29 mouse cellular contexts compared by ENCODE assay signal in genomic region chr6:39955211-39955610, GRCm38 (mm10).
DNase-seq lines count a peak whose midpoint lies in the region; ATAC-seq and TF ChIP-seq lines count a peak whose summit lies in the region.
"Had no signal": no experiment of that assay in that cellular context is flagged by ENCODE, and none has a peak within 500 bp of the region (broad histone marks: within the 10 kb centered on the region; RNA-seq: fewer than 3 reads in every experiment).

No protein-coding gene starts in this region.

- 70% methylated on average over 2 of the region's 2 CpGs for WGBS in lung, postnatal 0 days
- 73% methylated on average over 2 of the region's 2 CpGs for WGBS in lung, adult 2 months

- no peaks in the 10 kb centered on the region for H3K9me3 ChIP-seq in lung, postnatal 0 days (ENCODE audit: low read length)
- H3K9me3 ChIP-seq: embryonic facial prominence, embryonic 12.5 days; embryonic facial prominence, embryonic 15.5 days; G1E; heart, embryonic 10.5 days; heart, embryonic 13.5 days had no signal

- peak; percentile 25 to 80 for DNase-seq in adrenal gland, adult (ENCODE audit: inconsistent age in 2 of 2, low spot score in 1 of 2)
- DNase-seq in adrenal gland, adult 18-20 months (ENCODE audit: low spot score in 2 of 2): no peak
- DNase-seq in heart, adult 11 months: peak; percentile 22
- DNase-seq in heart, adult 18-20 months: no peak
- DNase-seq in lung, postnatal 0 days (ENCODE audit: low spot score): peak; percentile 11
- DNase-seq in lung, adult 2 months: no peak
- peak; percentile 24 for DNase-seq in adrenal gland, postnatal 14 days
- no peak for DNase-seq in right cerebral cortex, postnatal 4 days
- DNase-seq: B cell, adult 2 months; cerebellum, adult 18-20 months; cerebellum, adult 9-10 months; cerebellum, postnatal 14 days; forebrain, postnatal 0 days; gastrocnemius, adult 2 months; gastrocnemius, postnatal 14 days; heart, adult 2 months; heart, postnatal 14 days; heart, postnatal 4 days had no signal

- TF ChIP-seq CTCF in lung, postnatal 0 days (IDR thresholded peaks at IDR 0.05): no peak
- TF ChIP-seq CTCF in lung, adult 2 months (IDR thresholded peaks at IDR 0.05; ENCODE audit: insufficient read depth, low read length): no peak

- H3K9ac ChIP-seq in lung, postnatal 0 days (replicated peaks; ENCODE audit: low read depth): no peak overlapping the region
- H3K9ac ChIP-seq: embryonic facial prominence, embryonic 12.5 days; embryonic facial prominence, embryonic 15.5 days; forebrain, postnatal 0 days; heart, embryonic 13.5 days; hindbrain, embryonic 14.5 days had no signal

- no peak overlapping the region for H3K4me3 ChIP-seq in lung, postnatal 0 days (ENCODE audit: low read depth, low read length)
- no peak overlapping the region for H3K4me3 ChIP-seq in lung, adult 2 months (replicated peaks; ENCODE audit: extremely low read depth, low read depth, low read length)
- H3K4me3 ChIP-seq: embryonic facial prominence, embryonic 12.5 days; embryonic facial prominence, embryonic 15.5 days; gastrocnemius, adult 2 months; heart, adult 2 months; heart, embryonic 10.5 days; heart, embryonic 13.5 days had no signal

- no peaks in the 10 kb centered on the region for H3K4me1 ChIP-seq in lung, postnatal 0 days (ENCODE audit: insufficient read depth, low read depth, low read length)
- H3K4me1 ChIP-seq in lung, adult 2 months (ENCODE audit: control insufficient read depth, insufficient read depth, low read length): no peaks in the 10 kb centered on the region
- H3K4me1 ChIP-seq: embryonic facial prominence, embryonic 12.5 days; embryonic facial prominence, embryonic 15.5 days had no signal

- no peak for ATAC-seq in lung, postnatal 0 days
- ATAC-seq: forebrain, embryonic 14.5 days; forebrain, postnatal 0 days; hindbrain, postnatal 0 days; inflammation-experienced regulatory T-cells, adult 6 months; intestine, embryonic 16.5 days; Patski had no signal

- no peak overlapping the region for H3K4me2 ChIP-seq in lung, postnatal 0 days (replicated peaks; ENCODE audit: low read depth, low read length)
- H3K4me2 ChIP-seq: embryonic facial prominence, embryonic 12.5 days; embryonic facial prominence, embryonic 15.5 days; heart, embryonic 13.5 days; hindbrain, embryonic 14.5 days had no signal

- no peak overlapping the region for H3K27ac ChIP-seq in lung, postnatal 0 days (ENCODE audit: low read length)
- H3K27ac ChIP-seq: embryonic facial prominence, embryonic 12.5 days; embryonic facial prominence, embryonic 15.5 days; gastrocnemius, adult 2 months; heart, adult 2 months; heart, embryonic 10.5 days; heart, embryonic 13.5 days; hindbrain, embryonic 14.5 days; hindbrain, postnatal 0 days had no signal

- H3K36me3 ChIP-seq in lung, postnatal 0 days (ENCODE audit: insufficient read depth, low read length): no peaks in the 10 kb centered on the region
- H3K36me3 ChIP-seq: embryonic facial prominence, embryonic 12.5 days; embryonic facial prominence, embryonic 15.5 days; G1E; heart, embryonic 10.5 days; heart, embryonic 13.5 days had no signal

- no peak for TF ChIP-seq POLR2A in lung, adult 2 months (IDR thresholded peaks at IDR 0.05; ENCODE audit: borderline replicate concordance, extremely low read depth, low read depth, low read length)

- H3K27me3 ChIP-seq in lung, postnatal 0 days (replicated peaks; ENCODE audit: insufficient read depth, low read length): no peaks in the 10 kb centered on the region
- H3K27me3 ChIP-seq: embryonic facial prominence, embryonic 12.5 days; embryonic facial prominence, embryonic 15.5 days; heart, embryonic 13.5 days had no signal

- no peak for TF ChIP-seq EP300 in lung, postnatal 0 days (IDR thresholded peaks at IDR 0.05)

Comparison
In these comparisons a context has a peak if more than half of its experiments do, and no peak if none do; other contexts are left out.
1. DNase-seq: peak in adrenal gland, adult (2 of 2), heart, adult 11 months (single experiment), lung, postnatal 0 days (single experiment) and adrenal gland, postnatal 14 days (single experiment); none in adrenal gland, adult 18-20 months (0 of 2), heart, adult 18-20 months (0 of 2), lung, adult 2 months (single experiment) and right cerebral cortex, postnatal 4 days (single experiment).